Mouse (Mus musculus) cerebellum, adult 2 months (tissue): Measurements from ENCODE around the gene Tmem135.
"Not testable (repeated sequence)": the region's sequence is repeated elsewhere in the genome, so short reads cannot be mapped to it uniquely, and the experiment has no call there.

Experiments used
- CTCF ChIP-seq: fragments of 200-500 bp; IDR thresholded peaks from 2 replicates; pipeline ENCODE4 v1.5.1; 2011; ENCODE audit warnings: low read depth, mild to moderate bottlenecking, control low read depth, low read length, moderate library complexity, borderline replicate concordance; ENCODE audit not compliant: insufficient read depth
- POLR2A ChIP-seq: fragments of 200-500 bp; IDR thresholded peaks from 2 replicates; pipeline ENCODE4 v1.6.1; 2011; ENCODE audit warnings: low read length, control low read depth, borderline replicate concordance; ENCODE audit not compliant: insufficient read depth

DNA sequence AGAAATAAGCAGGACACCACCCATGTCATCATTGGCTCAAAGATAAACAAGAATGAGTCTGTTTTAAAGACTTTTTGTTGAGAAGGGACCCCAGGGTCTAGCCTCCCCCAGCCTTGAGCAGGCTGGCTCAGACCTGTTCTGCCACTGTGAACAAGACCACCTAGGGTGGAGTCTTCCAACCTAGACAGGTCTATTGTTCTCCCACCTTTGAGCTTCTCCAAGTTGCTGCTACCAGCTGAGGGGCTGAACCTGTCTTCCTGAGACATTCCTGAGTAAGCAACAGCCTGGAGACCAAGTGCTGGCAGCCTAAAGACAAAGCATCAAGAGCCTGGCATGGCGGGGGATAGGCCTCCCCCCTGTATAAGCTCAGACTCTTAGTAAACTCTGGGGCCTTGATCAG lies 86.9 kb downstream of the Tmem135 start:
- not testable (repeated sequence) for TF ChIP-seq CTCF, POLR2A
